Mouse (Mus musculus) right cerebral cortex, postnatal 25 days (tissue): ENCODE measurements around the gene Nmb.
"Not testable (repeated sequence)": the region's sequence is repeated elsewhere in the genome, so short reads cannot be mapped to it uniquely, and the experiment has no call there.

Experiments
- DNase-seq: peaks from one replicate; pipeline ENCODE4 v3.0.0; 2022

Nmb gene

GRCm38 (mm10) chr7:80904921-80905515, at the start of gene Nmb:
TSS of gene Nmb (minus strand) at chr7:80905076.
- peak; percentile 63 for DNase-seq

GRCm38 (mm10) chr7:80954251-80954650, 49.4 kb upstream of the Nmb start:
- no peak for DNase-seq

- DNase-seq = no peak
Observed at GRCm38 (mm10) chr7:80952140-80952539, 47.3 kb upstream of the Nmb start.

GRCm38 (mm10) chr7:80951461-80951860, 46.6 kb upstream of the Nmb start:
- DNase-seq = no peak

- DNase-seq = peak; percentile 97
Observed at GRCm38 (mm10) chr7:80947445-80948350, 42.8 kb upstream of the Nmb start, which contains the start of gene Sec11a. TSS of gene Sec11a (minus strand) at chr7:80947780.

- no peak for DNase-seq
Observed at GRCm38 (mm10) chr7:80939808-80940207, 34.9 kb upstream of the Nmb start.

- DNase-seq = not testable (repeated sequence)
Observed at GRCm38 (mm10) chr7:80937304-80937666, 32.4 kb upstream of the Nmb start.

GRCm38 (mm10) chr7:80936617-80937303, 31.9 kb upstream of the Nmb start:
- DNase-seq = not testable (repeated sequence)

GRCm38 (mm10) chr7:80935834-80936233, 31.0 kb upstream of the Nmb start:
- DNase-seq = no peak

GRCm38 (mm10) chr7:80932777-80933176, 27.9 kb upstream of the Nmb start:
- DNase-seq = no peak

- DNase-seq = peak; percentile 36
Observed at GRCm38 (mm10) chr7:80931618-80932207, 26.8 kb upstream of the Nmb start.

GRCm38 (mm10) chr7:80923165-80923564, 18.3 kb upstream of the Nmb start:
- no peak for DNase-seq

GRCm38 (mm10) chr7:80919647-80920008, 14.8 kb upstream of the Nmb start:
- no peak for DNase-seq

- no peak for DNase-seq
Observed at GRCm38 (mm10) chr7:80918982-80919646, 14.2 kb upstream of the Nmb start.

- DNase-seq = no peak
Observed at GRCm38 (mm10) chr7:80917916-80918465, 13.1 kb upstream of the Nmb start.

GRCm38 (mm10) chr7:80912496-80912895, 7.6 kb upstream of the Nmb start:
- DNase-seq = no peak

GRCm38 (mm10) chr7:80911053-80911452, 6.2 kb upstream of the Nmb start:
- DNase-seq = no peak

GRCm38 (mm10) chr7:80903625-80904422, 1.1 kb downstream of the Nmb start:
- no peak for DNase-seq

- no peak for DNase-seq
Observed at GRCm38 (mm10) chr7:80901541-80902274, 3.2 kb downstream of the Nmb start.

- peak; percentile 91 for DNase-seq
Observed at GRCm38 (mm10) chr7:80900944-80901501, 3.9 kb downstream of the Nmb start, which contains the start of gene Wdr73. TSS of gene Wdr73 (minus strand) at chr7:80901269.
